Mouse (Mus musculus): ENCODE measurements around the gene Olfr324.

The Olfr324 gene

GRCm38 (mm10) chr11:58594814-58595213 is at the start of gene Olfr324:
Gene Olfr324 (plus strand): TSS chr11:58595114.
- DNase-seq: no peak

- DNase-seq: no peak
These were observed 48.6 kb upstream of the Olfr324 start, which contains the start of gene Olfr329-ps for GRCm38 (mm10) chr11:58546322-58546721. Gene Olfr329-ps (minus strand): TSS chr11:58546422.

DNA sequence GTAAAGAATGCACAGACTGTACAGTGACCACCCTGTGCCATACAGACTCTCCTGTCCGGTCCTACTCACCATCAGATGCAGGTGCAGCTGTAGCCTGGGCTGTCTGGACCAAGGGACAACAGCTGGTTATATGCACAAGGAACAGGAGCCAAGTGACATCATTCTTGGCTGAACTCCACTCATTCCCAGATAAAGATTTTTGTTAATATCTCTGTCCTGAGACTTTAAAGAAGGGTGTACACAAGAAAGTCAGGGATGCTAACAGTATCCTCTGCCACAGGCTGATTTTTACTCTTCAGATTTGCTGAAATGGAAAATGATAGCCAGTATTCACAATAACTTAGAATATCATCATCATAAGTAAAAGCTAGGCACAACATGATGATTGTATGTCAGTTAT is 39.4 kb upstream of the Olfr324 start, which contains the start of gene Olfr328:
Olfr328 (minus strand) TSS at position 101 of the 400 bp plus-strand sequence.
- no peak for DNase-seq

GRCm38 (mm10) chr11:58570405-58570804 is 24.5 kb upstream of the Olfr324 start, which contains the start of gene Olfr224:
Gene Olfr224 (minus strand): TSS chr11:58570553.
- DNase-seq: no peak

- DNase-seq: no peak
These were observed 17.5 kb upstream of the Olfr324 start, which contains the start of gene Olfr325 for GRCm38 (mm10) chr11:58577430-58577829. Gene Olfr325 (plus strand): TSS chr11:58577730.

- DNase-seq: no peak
These were observed 16.3 kb upstream of the Olfr324 start for GRCm38 (mm10) chr11:58578636-58579035.

DNA sequence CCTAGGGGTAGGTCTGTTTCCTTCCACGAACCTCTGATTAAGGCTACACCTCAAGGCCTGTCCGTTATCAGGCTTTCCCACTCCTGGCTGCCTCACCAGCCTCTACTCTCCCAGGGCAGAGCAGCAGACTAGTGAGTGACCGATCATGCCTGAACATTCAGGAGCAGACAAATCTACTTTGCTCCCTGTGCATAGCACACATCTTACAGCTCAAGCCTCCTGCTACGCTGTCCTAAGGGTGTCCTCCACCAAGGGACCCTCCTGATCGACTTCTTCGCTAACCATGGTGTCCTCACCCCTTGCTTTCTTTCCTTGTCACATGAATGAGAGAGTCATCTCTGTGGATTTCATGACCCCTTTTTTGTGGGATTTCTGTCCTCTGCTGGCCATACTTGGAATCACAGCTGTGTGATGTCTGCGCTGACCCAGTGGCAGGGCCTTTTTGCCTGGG is 7.0 kb upstream of the Olfr324 start:
- DNase-seq: peak; percentile 9

GRCm38 (mm10) chr11:58588620-58589250 is 6.2 kb upstream of the Olfr324 start:
- DNase-seq: no peak

- DNase-seq: no peak
These were observed 2.9 kb downstream of the Olfr324 start for GRCm38 (mm10) chr11:58597837-58598236.

- no peak for DNase-seq
These were observed 7.1 kb downstream of the Olfr324 start for GRCm38 (mm10) chr11:58602062-58602461.

DNA sequence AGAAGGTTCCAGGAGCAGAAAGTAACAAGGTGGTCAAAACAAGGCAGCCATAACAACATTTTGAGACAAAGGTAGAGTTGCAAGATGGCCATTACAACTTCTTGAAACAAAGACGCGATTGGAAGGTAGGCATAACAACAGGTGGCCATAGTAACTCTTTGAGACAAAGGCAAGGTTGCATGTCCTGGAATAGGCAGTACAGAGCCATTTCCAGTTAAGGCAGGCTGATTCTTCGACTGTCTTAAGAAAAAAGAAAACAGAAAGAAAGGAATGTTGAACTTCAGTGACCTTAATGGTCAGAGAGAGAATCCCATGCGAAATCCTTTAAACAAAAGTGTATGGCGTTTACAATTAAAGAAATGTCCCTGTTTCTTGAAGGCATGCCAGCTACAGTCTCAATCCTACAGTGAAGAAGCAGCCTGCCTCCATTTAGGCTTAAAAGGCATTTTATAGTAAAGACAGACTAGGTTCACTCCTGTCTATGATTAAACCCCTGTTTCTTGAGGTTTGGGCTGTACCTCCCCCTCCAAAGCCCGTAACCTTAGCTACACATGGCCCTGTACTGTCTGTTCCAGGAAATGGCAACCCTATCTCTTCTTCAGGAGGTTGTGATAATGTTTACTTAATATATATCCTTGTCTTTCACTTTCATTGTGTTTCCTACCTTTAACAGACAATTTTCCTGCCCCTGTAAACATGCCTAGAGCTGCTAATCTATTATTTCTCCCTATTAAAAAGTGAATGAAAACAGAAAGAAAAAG is 8.1 kb downstream of the Olfr324 start:
- no peak for DNase-seq

DNA sequence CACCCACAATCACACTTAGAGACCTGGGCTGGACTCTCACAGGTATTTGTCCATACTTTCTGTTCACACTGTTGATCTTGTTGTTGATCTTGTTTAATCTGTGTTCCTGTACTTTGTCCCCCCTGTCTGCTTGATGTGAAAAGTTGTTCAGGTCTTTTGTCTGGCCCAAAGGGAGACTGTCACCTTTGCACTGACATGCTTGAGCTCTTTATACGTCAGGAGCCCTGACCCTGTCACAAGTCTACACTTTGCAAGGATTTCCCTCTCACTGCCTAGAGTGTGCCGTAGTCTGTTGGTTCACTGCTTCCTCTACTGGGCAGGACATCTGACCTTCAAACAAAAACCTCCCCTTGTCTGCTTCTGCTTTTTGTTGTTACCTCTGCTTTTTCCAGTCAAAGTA is 9.8 kb downstream of the Olfr324 start:
- DNase-seq: no peak

GRCm38 (mm10) chr11:58605228-58605627 is 10.3 kb downstream of the Olfr324 start:
- DNase-seq: no peak

- DNase-seq: no peak
These were observed 11.4 kb downstream of the Olfr324 start for GRCm38 (mm10) chr11:58606177-58606919.

- no peak for DNase-seq
These were observed 12.1 kb downstream of the Olfr324 start for GRCm38 (mm10) chr11:58607030-58607429.

GRCm38 (mm10) chr11:58613359-58613758 is 18.4 kb downstream of the Olfr324 start:
- DNase-seq: no peak

GRCm38 (mm10) chr11:58614526-58614925 is 19.6 kb downstream of the Olfr324 start:
- no peak for DNase-seq

DNA sequence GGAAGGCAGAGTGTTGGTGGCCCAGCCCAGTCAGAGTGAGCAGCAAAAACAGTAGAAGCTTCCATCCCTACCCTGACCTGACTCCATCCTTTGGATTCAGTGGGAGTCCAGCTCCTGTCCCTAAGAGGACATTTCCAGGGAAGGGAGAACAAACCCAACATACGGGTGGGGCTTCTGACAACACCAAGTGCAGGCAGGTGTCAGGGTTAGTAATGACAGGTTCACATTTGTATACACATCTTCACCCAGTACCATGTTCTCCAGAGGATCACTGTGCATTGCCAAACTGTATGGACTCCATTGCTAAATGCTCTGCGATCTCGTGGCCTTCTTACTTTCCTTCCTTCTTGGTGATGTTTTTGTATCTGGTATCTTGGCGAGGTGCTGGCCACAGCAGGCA is 21.1 kb downstream of the Olfr324 start, which contains the start of gene 2210407C18Rik:
2210407C18Rik (minus strand) TSS at position 101 of the 400 bp plus-strand sequence.
- DNase-seq: no peak

GRCm38 (mm10) chr11:58618369-58618768 is 23.5 kb downstream of the Olfr324 start:
- no peak for DNase-seq

DNA sequence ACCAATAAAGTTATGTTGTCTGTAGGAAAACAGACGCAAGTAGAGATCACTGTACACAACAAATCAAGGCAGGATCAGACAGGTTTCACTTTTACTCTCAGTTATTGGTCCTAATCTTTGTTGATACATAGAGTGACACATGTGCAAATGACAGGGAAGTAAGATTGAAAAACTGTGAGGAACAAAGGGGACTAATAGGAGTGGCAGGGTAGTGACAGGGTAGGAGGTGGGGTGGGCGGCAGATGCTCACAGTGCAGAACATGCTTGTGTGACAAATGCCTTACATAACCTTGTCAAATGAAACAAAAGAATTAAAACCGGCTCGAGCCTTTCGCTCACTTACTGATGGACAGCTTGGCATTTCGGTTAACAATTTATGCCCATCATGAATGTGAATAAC is 23.9 kb downstream of the Olfr324 start:
- no peak for DNase-seq

- DNase-seq: no peak
These were observed 31.2 kb downstream of the Olfr324 start for GRCm38 (mm10) chr11:58626146-58626545.

- no peak for DNase-seq
These were observed 35.5 kb downstream of the Olfr324 start, which contains the start of gene Olfr323 for GRCm38 (mm10) chr11:58630401-58630800. Gene Olfr323 (minus strand): TSS chr11:58630501.

DNA sequence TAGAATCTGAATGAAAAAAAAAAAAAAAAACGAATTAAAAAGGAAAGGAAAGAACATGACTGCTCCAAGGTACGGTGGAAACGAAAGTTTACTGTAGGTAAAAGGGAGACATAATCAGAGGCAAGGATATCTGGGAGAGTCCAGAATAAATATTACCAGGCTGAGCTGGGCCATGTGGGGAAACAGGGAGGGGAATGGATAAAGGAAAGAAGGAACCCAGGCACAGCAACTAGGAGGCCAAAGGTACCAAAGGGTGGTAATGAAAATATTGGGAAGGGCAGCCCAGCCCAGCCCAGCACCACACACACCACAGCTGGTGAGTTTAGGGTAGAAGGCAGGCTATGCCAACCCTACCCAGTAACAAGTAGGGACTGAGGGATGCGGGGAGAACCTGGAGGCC is 40.0 kb downstream of the Olfr324 start:
- no peak for DNase-seq
